Mouse (Mus musculus) intestine, postnatal 0 days (tissue): ENCODE data around the gene Fam71a. TPM values are rescaled to one million over a fixed set of nuclear protein-coding genes. Genes with fewer than 3 reads are reported as not detected.
A peak's percentile ranks its signal among the peaks of the same experiment; 100 is the strongest.

Source experiments
- ATAC-seq: fragments of 200-750 bp; cut with Nextera tagmentation; 2 replicates; pipeline ENCODE4 v1.8.0; 2017; ENCODE audit warnings: mild to moderate bottlenecking, moderate TSS enrichment, moderate library complexity
- H3K27ac ChIP-seq: fragments of 300-500 bp; sonication (generic); 2 replicates; pipeline ENCODE4 v1.5.1; 2014; ENCODE audit warnings: mild to moderate bottlenecking, low read depth, low read length, moderate library complexity
- H3K27me3 ChIP-seq: fragments of 300-500 bp; sonication (generic); replicated peaks from 2 replicates; pipeline ENCODE4 v1.6.1; 2014; ENCODE audit warnings: low read length, mixed read lengths; ENCODE audit not compliant: control insufficient read depth, insufficient read depth
- H3K36me3 ChIP-seq: fragments of 300-500 bp; sonication (generic); 2 replicates; pipeline ENCODE4 v1.6.1; 2014; ENCODE audit warnings: mild to moderate bottlenecking, moderate library complexity; ENCODE audit not compliant: control insufficient read depth, insufficient read depth
- H3K4me1 ChIP-seq: fragments of 300-500 bp; sonication (generic); replicated peaks from 2 replicates; pipeline ENCODE4 v1.6.1; 2014; ENCODE audit warnings: antibody characterized with exemption, low read length, mixed read lengths; ENCODE audit not compliant: control insufficient read depth, insufficient read depth
- H3K4me2 ChIP-seq: fragments of 300-500 bp; sonication (generic); replicated peaks from 2 replicates; pipeline ENCODE4 v1.6.1; 2014; ENCODE audit warnings: low read depth, mild to moderate bottlenecking, moderate library complexity
- H3K4me3 ChIP-seq: fragments of 300-500 bp; sonication (generic); 2 replicates; pipeline ENCODE4 v1.5.1; 2014; ENCODE audit warnings: low read depth, low read length
- H3K9ac ChIP-seq: fragments of 300-500 bp; sonication (generic); 2 replicates; pipeline ENCODE4 v1.6.1; 2014; ENCODE audit warnings: mild to moderate bottlenecking, low read depth, low read length
- H3K9me3 ChIP-seq: fragments of 300-500 bp; sonication (generic); 2 replicates; pipeline ENCODE4 v1.6.1; 2016; ENCODE audit warnings: mixed run types; ENCODE audit not compliant: control insufficient read depth
- CTCF ChIP-seq: sonication (generic); IDR thresholded peaks from 2 replicates; pipeline ENCODE4 v1.5.1; 2016; ENCODE audit warnings: low read depth, mild to moderate bottlenecking, control low read depth, antibody characterized with exemption, moderate library complexity
- WGBS: fragments of 180-500 bp; shearing (Covaris S2); extraction: QIAGEN DNeasy Blood & Tissue Kit; methylation state at CpG from one replicate; pipeline ENCODE4 v1.1.7; 2014; 5-methylcytosine and 5-hydroxymethylcytosine counted together
- polyA plus RNA-seq: library from polyadenylated mRNA; unstranded; fragments of >200 nt; fragmentation: Nextera tagmentation; extraction: Ambion mirVana; gene quantifications from 2 replicates; pipeline ENCODE4 v1.2.1, GENCODE M21; 2015

The Fam71a gene
- not detected in 2 replicates for polyA plus RNA-seq

- no peak within 1 kb of the TSS for H3K27ac ChIP-seq
- no peaks in the 10 kb centered on the region for H3K27me3 ChIP-seq
- H3K36me3 ChIP-seq = no peaks in the 10 kb centered on the region
- no peaks in the 10 kb centered on the region for H3K4me1 ChIP-seq
- no peak for TF ChIP-seq CTCF
- no peaks in the 10 kb centered on the region for H3K9me3 ChIP-seq
- WGBS = 82% methylated on average over 3 of the region's 3 CpGs
- H3K4me3 ChIP-seq = no peak within 1 kb of the TSS
- H3K4me2 ChIP-seq = no peak within 1 kb of the TSS
- no peak for ATAC-seq
- no peak within 1 kb of the TSS for H3K9ac ChIP-seq
These were observed at the start of gene Fam71a for GRCm38 (mm10) chr1:191164717-191165116. Gene Fam71a, minus strand, starts transcription at chr1:191164817.

GRCm38 (mm10) chr1:191211096-191211495 lies 46.5 kb upstream of the Fam71a start:
- no peak overlapping the region for H3K27ac ChIP-seq
- WGBS = 56% methylated on average over 2 of the region's 2 CpGs
- TF ChIP-seq CTCF = no peak
- H3K36me3 ChIP-seq = no peaks in the 10 kb centered on the region
- no peak overlapping the region for H3K9ac ChIP-seq
- ATAC-seq = no peak
- no peaks in the 10 kb centered on the region for H3K4me1 ChIP-seq
- H3K27me3 ChIP-seq = no peaks in the 10 kb centered on the region
- no peak overlapping the region for H3K4me2 ChIP-seq
- no peak overlapping the region for H3K4me3 ChIP-seq
- H3K9me3 ChIP-seq = no peaks in the 10 kb centered on the region

GRCm38 (mm10) chr1:191205791-191206190 lies 41.2 kb upstream of the Fam71a start:
- Histone ChIP-seq H3K9me3 (no peaks in the 10 kb centered on the region), H3K9ac (no peak overlapping the region), H3K4me2 (no peak overlapping the region), H3K4me3 (no peak overlapping the region), H3K27me3 (no peaks in the 10 kb centered on the region), H3K4me1 (no peaks in the 10 kb centered on the region), H3K36me3 (no peaks in the 10 kb centered on the region), H3K27ac (no peak overlapping the region)
- ATAC-seq = no peak
- peak; percentile 25; the same call in 1 of the 2 replicates for TF ChIP-seq CTCF
- 70% methylated on average over 5 of the region's 5 CpGs for WGBS

GRCm38 (mm10) chr1:191204876-191205275 lies 40.3 kb upstream of the Fam71a start:
- H3K36me3 ChIP-seq = no peaks in the 10 kb centered on the region
- no peaks in the 10 kb centered on the region for H3K27me3 ChIP-seq
- no peaks in the 10 kb centered on the region for H3K9me3 ChIP-seq
- no peaks in the 10 kb centered on the region for H3K4me1 ChIP-seq
- no peak for TF ChIP-seq CTCF
- no peak overlapping the region for H3K9ac ChIP-seq
- no peak overlapping the region for H3K4me3 ChIP-seq
- 53% methylated on average over 5 of the region's 5 CpGs for WGBS
- no peak overlapping the region for H3K4me2 ChIP-seq
- H3K27ac ChIP-seq = no peak overlapping the region
- no peak for ATAC-seq

- Histone ChIP-seq H3K27me3 (no peaks in the 10 kb centered on the region), H3K27ac (no peak overlapping the region), H3K36me3 (no peaks in the 10 kb centered on the region), H3K9ac (no peak overlapping the region), H3K4me1 (no peaks in the 10 kb centered on the region), H3K4me3 (no peak overlapping the region), H3K9me3 (no peaks in the 10 kb centered on the region), H3K4me2 (no peak overlapping the region)
- ATAC-seq = peak; percentile 67; the same call in 1 of the 2 replicates
- WGBS = 32% methylated on average over 2 of the region's 2 CpGs
- TF ChIP-seq CTCF = no peak
These were observed 38.9 kb upstream of the Fam71a start for GRCm38 (mm10) chr1:191203496-191203895.

- H3K4me3 ChIP-seq = no peak overlapping the region
- H3K4me1 ChIP-seq = no peaks in the 10 kb centered on the region
- H3K36me3 ChIP-seq = no peaks in the 10 kb centered on the region
- H3K9me3 ChIP-seq = no peaks in the 10 kb centered on the region
- no peaks in the 10 kb centered on the region for H3K27me3 ChIP-seq
- no peak overlapping the region for H3K27ac ChIP-seq
- WGBS = 88% methylated on average over 11 of the region's 11 CpGs
- H3K4me2 ChIP-seq = no peak overlapping the region
- ATAC-seq = 0 out of 2 replicates have a peak, but pooled peaks have one; percentile 5
- peak; percentile 49 for TF ChIP-seq CTCF
- H3K9ac ChIP-seq = no peak overlapping the region
These were observed 37.8 kb upstream of the Fam71a start for GRCm38 (mm10) chr1:191202208-191202952.
